7 mouse cellular contexts compared by ENCODE assay signal in the genomic region with DNA sequence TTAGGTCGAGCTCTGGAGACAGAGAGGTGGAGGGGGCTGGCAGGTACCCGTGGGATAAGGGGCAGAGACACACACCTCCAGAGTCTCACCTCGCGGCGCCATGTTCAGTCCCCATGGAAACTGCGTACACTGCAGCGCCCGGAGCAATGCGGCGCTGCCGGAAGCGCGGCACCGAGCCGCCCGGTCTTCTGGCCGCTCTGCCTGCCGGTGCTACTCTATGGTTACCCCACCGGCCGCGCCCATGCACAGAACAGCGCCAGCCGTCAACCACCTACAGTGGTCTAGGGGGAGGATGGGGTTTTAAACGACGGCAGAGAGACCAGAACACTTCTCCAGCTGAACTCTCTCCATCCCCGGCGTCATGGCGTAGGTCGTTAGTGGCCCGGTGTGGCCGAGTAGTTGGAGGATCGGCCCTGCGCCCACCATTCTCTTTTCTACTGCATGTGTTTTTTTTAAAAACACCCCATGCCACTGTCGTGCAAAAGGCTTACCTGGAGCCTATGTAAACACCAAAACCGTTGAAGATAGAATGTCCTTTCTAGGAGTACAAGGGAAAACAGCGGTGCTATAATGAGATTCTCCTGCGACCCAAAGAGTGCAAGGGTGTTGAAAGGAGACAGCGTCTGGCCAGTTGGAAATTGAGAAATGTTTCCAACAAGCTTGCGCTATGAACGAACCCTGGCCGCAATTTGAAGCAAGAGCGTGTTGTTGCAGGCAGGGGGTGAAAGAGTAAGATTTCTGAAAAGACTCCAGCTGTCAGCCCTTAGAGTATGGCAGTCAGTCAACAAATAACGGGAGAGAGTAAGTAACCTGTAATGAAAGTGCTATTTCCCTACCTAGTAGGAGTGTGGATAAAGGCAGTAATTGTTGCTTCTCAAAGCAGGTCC. TPM values are rescaled to one million over a fixed set of nuclear protein-coding genes. Genes with fewer than 3 reads are reported as not detected.
A peak's percentile ranks its signal among the peaks of the same experiment; 100 is the strongest.
DNase-seq lines count a peak whose midpoint lies in the region; ATAC-seq and TF ChIP-seq lines count a peak whose summit lies in the region.

A gene (minus strand): TSS at position 615 of the 887 bp plus-strand sequence.

- H3K9me3 ChIP-seq in intestine, postnatal 0 days (ENCODE audit: control insufficient read depth), result no peaks in the 10 kb centered on the region
- no peaks in the 10 kb centered on the region for H3K9me3 ChIP-seq in midbrain, embryonic 12.5 days

- ATAC-seq in intestine, postnatal 0 days, result peak; percentile 96
- peak; percentile 99 for ATAC-seq in midbrain, embryonic 12.5 days (ENCODE audit: low FRiP score, low read depth)

- TF ChIP-seq CTCF in intestine, postnatal 0 days (IDR thresholded peaks at IDR 0.05; ENCODE audit: low read depth), result peak; percentile 30
- no peak for TF ChIP-seq CTCF in small intestine, adult 2 months (IDR thresholded peaks at IDR 0.05; ENCODE audit: extremely low read depth, insufficient read length, insufficient replicate concordance, low read depth, low read length)

- H3K27me3 ChIP-seq in intestine, postnatal 0 days (replicated peaks; ENCODE audit: control insufficient read depth, insufficient read depth, low read length), result no peaks in the 10 kb centered on the region
- H3K27me3 ChIP-seq in midbrain, embryonic 12.5 days, result no peaks in the 10 kb centered on the region
- H3K27me3 ChIP-seq in small intestine, adult 2 months (ENCODE audit: control insufficient read depth, insufficient read depth, low read length), result no peaks in the 10 kb centered on the region

- no peak for TF ChIP-seq POLR2A in small intestine, adult 2 months (IDR thresholded peaks at IDR 0.05; ENCODE audit: low read depth, low read length)

- WGBS in intestine, postnatal 0 days, result under 1% methylated on average over 43 of the region's 43 CpGs
- 2% methylated on average over 43 of the region's 43 CpGs for WGBS in midbrain, embryonic 12.5 days
- under 1% methylated on average over 43 of the region's 43 CpGs for WGBS in small intestine, adult 2 months

- intact Hi-C loops in left cerebral cortex, postnatal 4 days (cut with DNase I), result loop anchor here (5.0 kb wide), 1 partner anchor 51 kb away; a partner anchor contains a TSS

- peaks cover 10% of the 10 kb centered on the region; the same call in 1 of the 2 replicates for H3K4me1 ChIP-seq in intestine, postnatal 0 days (replicated peaks; ENCODE audit: control insufficient read depth, insufficient read depth, low read length)
- peaks cover 18% of the 10 kb centered on the region for H3K4me1 ChIP-seq in midbrain, embryonic 12.5 days
- peaks cover 6% of the 10 kb centered on the region; the same call in 1 of the 2 replicates for H3K4me1 ChIP-seq in small intestine, adult 2 months (ENCODE audit: control insufficient read depth, insufficient read depth, insufficient read length, low read length)

- peak within 1 kb of the TSS; percentile 57 for H3K9ac ChIP-seq in intestine, postnatal 0 days (ENCODE audit: low read depth, low read length)
- H3K9ac ChIP-seq in midbrain, embryonic 12.5 days (replicated peaks), result peak within 1 kb of the TSS; percentile 75

- no peaks in the 10 kb centered on the region for H3K36me3 ChIP-seq in intestine, postnatal 0 days (ENCODE audit: control insufficient read depth, insufficient read depth)
- peaks cover 18% of the 10 kb centered on the region for H3K36me3 ChIP-seq in midbrain, embryonic 12.5 days
- peaks cover 6% of the 10 kb centered on the region for H3K36me3 ChIP-seq in small intestine, adult 2 months (ENCODE audit: control insufficient read depth, insufficient read depth, low read length)

- peak; percentile 91 for DNase-seq in adrenal gland, adult 2 months
- peak; percentile 63 for DNase-seq in embryo, embryonic 11.5 days (ENCODE audit: low read depth, low spot score)
- peak; percentile 63 to 76 for DNase-seq in gastrocnemius, postnatal 4 days (ENCODE audit: low spot score in 2 of 2)
- peak; percentile 87 for DNase-seq in left cerebral cortex, postnatal 4 days

- H3K4me3 ChIP-seq in intestine, postnatal 0 days (ENCODE audit: low read depth, low read length), result peak within 1 kb of the TSS; percentile 72
- peak within 1 kb of the TSS; percentile 66 for H3K4me3 ChIP-seq in midbrain, embryonic 12.5 days
- H3K4me3 ChIP-seq in small intestine, adult 2 months (ENCODE audit: low read depth, low read length), result peak within 1 kb of the TSS; percentile 79

- H3K27ac ChIP-seq in intestine, postnatal 0 days (ENCODE audit: low read depth, low read length), result peak within 1 kb of the TSS; percentile 60
- H3K27ac ChIP-seq in midbrain, embryonic 12.5 days (replicated peaks), result peak within 1 kb of the TSS; percentile 77
- H3K27ac ChIP-seq in small intestine, adult 2 months (ENCODE audit: insufficient read depth, low read depth, low read length), result no peak within 1 kb of the TSS

- H3K4me2 ChIP-seq in intestine, postnatal 0 days (replicated peaks; ENCODE audit: low read depth), result peak within 1 kb of the TSS; percentile 79
- peak within 1 kb of the TSS; percentile 74 for H3K4me2 ChIP-seq in midbrain, embryonic 12.5 days (replicated peaks)

RNA-seq across cellular contexts. Expression of the gene that starts here (rescaled TPM):
- 10 to 100 TPM; 16.0 to 23.1 TPM for total RNA-seq in adrenal gland, adult 2 months (2021)
- polyA plus RNA-seq in adrenal gland, adult 2 months (2012; rRNA removed), result 14.5 and 16.2 TPM in 2 replicates
- total RNA-seq in gastrocnemius, postnatal 4 days (2021), result 1 to 10 TPM; 4.4 to 5.2 TPM
- 11.0 and 12.2 TPM in 2 replicates for polyA plus RNA-seq in intestine, postnatal 0 days (2015; fragmentation: Nextera tagmentation; extraction: Ambion mirVana)
- total RNA-seq in left cerebral cortex, postnatal 4 days (2021), result 10 to 100 TPM; 15.4 to 17.8 TPM
- polyA plus RNA-seq in midbrain, embryonic 12.5 days (2016; fragmentation: Nextera tagmentation; extraction: Ambion mirVana), result 52.3 and 58.5 TPM in 2 replicates
- 3.2 and 3.7 TPM in 2 replicates for polyA plus RNA-seq in small intestine, adult 2 months (2012; rRNA removed)
